Mouse (Mus musculus) limb, embryonic 12.5 days (tissue): ENCODE measurements around the gene Jade2. TPM values are rescaled to one million over a fixed set of nuclear protein-coding genes. Genes with fewer than 3 reads are reported as not detected.

ENCODE experiments used
- ATAC-seq: fragments of 200-750 bp; cut with Nextera tagmentation; 2 replicates; pipeline ENCODE4 v1.8.0; 2017; ENCODE audit warnings: low read depth, moderate TSS enrichment; ENCODE audit not compliant: insufficient number of reproducible peaks, insufficient read depth, low FRiP score, low TSS enrichment
- H3K27ac ChIP-seq: fragments of 300-500 bp; sonication (generic); 2 replicates; pipeline ENCODE4 v1.5.1; 2016; ENCODE audit warnings: mild to moderate bottlenecking, moderate library complexity
- H3K27me3 ChIP-seq: fragments of 300-500 bp; sonication (generic); 2 replicates; pipeline ENCODE4 v1.6.1; 2016; ENCODE audit warnings: mild to moderate bottlenecking, moderate library complexity
- H3K36me3 ChIP-seq: fragments of 300-500 bp; sonication (generic); 2 replicates; pipeline ENCODE4 v1.6.1; 2016; ENCODE audit warnings: mild to moderate bottlenecking, moderate library complexity
- H3K4me1 ChIP-seq: fragments of 300-500 bp; sonication (generic); replicated peaks from 2 replicates; pipeline ENCODE4 v1.6.1; 2016
- H3K4me2 ChIP-seq: fragments of 300-500 bp; sonication (generic); 2 replicates; pipeline ENCODE4 v1.6.1; 2016; ENCODE audit warnings: mild to moderate bottlenecking, moderate library complexity
- H3K4me3 ChIP-seq: fragments of 300-500 bp; sonication (generic); replicated peaks from 2 replicates; pipeline ENCODE4 v1.5.1; 2016; ENCODE audit warnings: mild to moderate bottlenecking
- H3K9ac ChIP-seq: fragments of 300-500 bp; sonication (generic); replicated peaks from 2 replicates; pipeline ENCODE4 v1.6.1; 2016; ENCODE audit warnings: mild to moderate bottlenecking, moderate library complexity
- H3K9me3 ChIP-seq: fragments of 300-500 bp; sonication (generic); 2 replicates; pipeline ENCODE4 v1.6.1; 2016; ENCODE audit warnings: mild to moderate bottlenecking, moderate library complexity
- whole genome bisulfite sequencing: fragments of 180-500 bp; shearing (Covaris S2); methylation state at CpG from one replicate; pipeline ENCODE4 v1.1.7; 2016; 5-methylcytosine and 5-hydroxymethylcytosine counted together
- polyA plus RNA-seq: library from polyadenylated mRNA; unstranded; fragments of >200 nt; fragmentation: Nextera tagmentation; extraction: Ambion mirVana; gene quantifications from 2 replicates; pipeline ENCODE4 v1.2.1, GENCODE M21; 2016

Gene Jade2
- polyA plus RNA-seq, 1 experiment from 2014 or later, result 1.6 TPM

DNA sequence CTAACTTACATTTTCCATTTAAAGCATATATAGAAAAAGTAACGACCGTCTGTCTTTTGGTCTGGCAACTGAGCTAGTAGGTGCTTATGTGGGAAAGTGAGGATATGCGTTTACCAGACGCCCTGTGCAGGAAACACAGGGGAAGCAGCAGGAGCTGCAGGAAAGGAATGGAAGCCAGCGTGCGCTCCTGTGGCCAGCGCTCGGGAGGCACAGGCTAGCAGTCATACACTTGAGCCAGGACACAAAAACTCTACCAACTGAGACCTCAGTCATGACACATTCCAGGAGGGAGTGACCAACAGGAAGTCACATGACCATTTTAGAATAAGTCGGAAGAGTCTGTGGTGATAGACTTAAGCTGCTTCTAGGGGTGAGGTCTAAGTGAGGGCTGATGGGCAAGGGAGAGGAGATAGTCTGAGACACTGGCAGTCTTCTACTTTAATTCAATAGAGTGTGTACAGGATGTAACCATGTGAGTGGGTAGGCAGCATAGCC is 76.6 kb downstream of the Jade2 start:
- Histone ChIP-seq H3K4me1 (no peaks in the 10 kb centered on the region), H3K9me3 (0 out of 2 replicates have a peak, but pooled peaks cover 2% of the 10 kb centered on the region), H3K27ac (no peak overlapping the region), H3K4me3 (no peak overlapping the region), H3K27me3 (no peaks in the 10 kb centered on the region), H3K9ac (no peak overlapping the region), H3K4me2 (no peak overlapping the region), H3K36me3 (peaks cover 76% of the 10 kb centered on the region)
- ATAC-seq, result no peak
- 88% methylated on average over 9 of the region's 9 CpGs for WGBS

- WGBS, result 90% methylated on average over 5 of the region's 5 CpGs
- Histone ChIP-seq H3K4me3 (no peak overlapping the region), H3K9me3 (no peaks in the 10 kb centered on the region), H3K36me3 (peaks cover 49% of the 10 kb centered on the region), H3K27me3 (no peaks in the 10 kb centered on the region), H3K4me2 (no peak overlapping the region), H3K27ac (no peak overlapping the region), H3K4me1 (no peaks in the 10 kb centered on the region), H3K9ac (no peak overlapping the region)
- ATAC-seq, result no peak
These were observed 80.0 kb downstream of the Jade2 start for GRCm38 (mm10) chr11:51777478-51777877.

GRCm38 (mm10) chr11:51775507-51775906 is 81.9 kb downstream of the Jade2 start:
- no peaks in the 10 kb centered on the region for H3K4me1 ChIP-seq
- H3K27me3 ChIP-seq, result no peaks in the 10 kb centered on the region
- 82% methylated on average over 3 of the region's 3 CpGs for WGBS
- H3K27ac ChIP-seq, result no peak overlapping the region
- H3K36me3 ChIP-seq, result peaks cover 29% of the 10 kb centered on the region
- no peak overlapping the region for H3K4me3 ChIP-seq
- H3K9me3 ChIP-seq, result no peaks in the 10 kb centered on the region
- no peak for ATAC-seq
- H3K9ac ChIP-seq, result no peak overlapping the region
- H3K4me2 ChIP-seq, result no peak overlapping the region

DNA sequence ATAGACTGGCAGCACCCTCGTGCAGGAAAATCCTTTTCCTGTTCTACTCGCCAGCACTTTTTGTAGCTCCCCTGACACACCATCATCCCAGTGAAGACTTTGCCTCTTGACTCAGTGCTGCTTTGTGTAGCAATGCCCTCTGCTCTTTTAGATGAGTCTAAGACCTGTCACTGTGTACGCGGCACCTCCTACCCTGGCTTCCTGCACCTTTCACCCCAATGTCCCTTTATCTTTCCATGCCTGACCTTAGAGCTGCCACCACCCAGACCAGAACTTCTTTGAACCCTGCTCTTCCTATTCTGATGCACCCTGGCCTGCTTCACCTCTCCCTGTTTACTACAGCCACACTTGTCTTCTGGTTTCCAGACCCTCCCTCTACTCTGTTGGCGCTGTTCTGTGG is 89.2 kb downstream of the Jade2 start:
- H3K27ac ChIP-seq, result no peak overlapping the region
- H3K4me2 ChIP-seq, result no peak overlapping the region
- H3K9me3 ChIP-seq, result no peaks in the 10 kb centered on the region
- peaks cover 7% of the 10 kb centered on the region for H3K4me1 ChIP-seq
- H3K27me3 ChIP-seq, result no peaks in the 10 kb centered on the region
- no peak for ATAC-seq
- H3K36me3 ChIP-seq, result 0 out of 2 replicates have a peak, but pooled peaks cover 3% of the 10 kb centered on the region
- WGBS, result 70% methylated on average over 5 of the region's 5 CpGs
- no peak overlapping the region for H3K4me3 ChIP-seq
- H3K9ac ChIP-seq, result no peak overlapping the region

- peaks cover 7% of the 10 kb centered on the region for H3K4me1 ChIP-seq
- H3K4me3 ChIP-seq, result no peak overlapping the region
- no peaks in the 10 kb centered on the region for H3K9me3 ChIP-seq
- no peak overlapping the region for H3K27ac ChIP-seq
- 0 out of 2 replicates have a peak, but pooled peaks cover 3% of the 10 kb centered on the region for H3K36me3 ChIP-seq
- no peaks in the 10 kb centered on the region for H3K27me3 ChIP-seq
- ATAC-seq, result no peak
- H3K4me2 ChIP-seq, result no peak overlapping the region
- no peak overlapping the region for H3K9ac ChIP-seq
- WGBS, result 73% methylated on average over 8 of the region's 8 CpGs
These were observed 89.8 kb downstream of the Jade2 start for GRCm38 (mm10) chr11:51767579-51768220.

DNA sequence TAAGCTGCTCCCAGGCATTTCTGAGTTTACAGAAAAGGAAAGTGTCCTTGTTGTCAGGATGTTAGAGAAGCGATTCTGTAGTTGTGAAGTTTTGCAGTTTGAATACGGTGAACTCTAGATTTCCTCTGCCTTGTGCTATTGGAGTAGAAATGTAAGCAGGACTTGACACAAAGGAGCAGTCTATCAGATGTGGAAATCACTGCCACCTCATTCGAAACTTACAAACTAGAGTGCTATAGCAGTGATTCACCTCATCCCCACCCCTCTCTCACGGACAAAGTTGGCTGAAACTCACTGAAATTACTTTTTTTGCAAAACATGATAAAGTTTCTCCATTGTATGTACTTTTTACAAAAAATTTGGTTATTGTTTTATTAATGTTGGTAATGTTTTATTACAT is 92.6 kb downstream of the Jade2 start:
- peaks cover 7% of the 10 kb centered on the region for H3K4me1 ChIP-seq
- H3K27ac ChIP-seq, result no peak overlapping the region
- 0 out of 2 replicates have a peak, but pooled peaks cover 3% of the 10 kb centered on the region for H3K36me3 ChIP-seq
- H3K4me2 ChIP-seq, result peak overlapping the region; percentile 77
- WGBS, result 83% methylated on average over 4 of the region's 4 CpGs
- ATAC-seq, result no peak
- H3K9me3 ChIP-seq, result no peaks in the 10 kb centered on the region
- H3K9ac ChIP-seq, result no peak overlapping the region
- 0 out of 2 replicates have a peak, but pooled peaks cover under 1% of the 10 kb centered on the region for H3K27me3 ChIP-seq
- H3K4me3 ChIP-seq, result no peak overlapping the region

DNA sequence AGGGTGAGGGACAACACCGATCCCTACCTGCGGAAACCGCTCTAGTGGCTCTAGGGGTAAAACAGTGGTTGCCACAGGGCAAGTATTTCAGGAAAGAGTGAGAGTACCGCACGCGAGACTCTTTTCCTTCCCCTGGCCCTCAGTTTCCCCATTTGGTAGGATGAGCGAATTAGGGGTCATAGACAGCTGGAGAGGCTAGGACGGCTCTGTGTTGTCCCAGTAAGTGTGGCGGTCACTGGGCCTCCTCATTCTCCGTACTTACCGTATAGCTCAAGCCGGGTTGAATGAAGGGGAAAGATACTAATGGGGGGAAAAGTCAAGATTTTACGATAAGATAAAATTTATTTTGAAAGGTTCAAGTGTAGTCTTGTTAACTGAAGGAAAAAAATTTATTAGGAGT is 93.5 kb downstream of the Jade2 start:
- H3K4me2 ChIP-seq, result peak overlapping the region; percentile 77
- H3K9me3 ChIP-seq, result no peaks in the 10 kb centered on the region
- H3K36me3 ChIP-seq, result no peaks in the 10 kb centered on the region
- H3K9ac ChIP-seq, result peak overlapping the region; percentile 84
- 7% methylated on average over 13 of the region's 13 CpGs for WGBS
- H3K4me1 ChIP-seq, result peaks cover 7% of the 10 kb centered on the region
- ATAC-seq, result no peak
- H3K4me3 ChIP-seq, result peak overlapping the region; percentile 86
- H3K27ac ChIP-seq, result no peak overlapping the region
- 0 out of 2 replicates have a peak, but pooled peaks cover 4% of the 10 kb centered on the region for H3K27me3 ChIP-seq

Other genes starting within 250 kb of the Jade2 start
- 145 and 149 TPM in 2 replicates for gene Nhp2, start 237.9 kb downstream of the Jade2 start, polyA plus RNA-seq
- gene Rmnd5b, start 221.8 kb downstream of the Jade2 start, polyA plus RNA-seq, result 41.5 and 42.6 TPM in 2 replicates
- gene N4bp3, start 206.8 kb downstream of the Jade2 start, polyA plus RNA-seq, result 28.0 and 29.5 TPM in 2 replicates
- 2.5 and 3.7 TPM in 2 replicates for gene D930048N14Rik, start 206.7 kb downstream of the Jade2 start, polyA plus RNA-seq
- gene 0610009B22Rik, start 168.8 kb downstream of the Jade2 start, polyA plus RNA-seq, result 93.9 and 100 TPM in 2 replicates
- 12.7 and 13.3 TPM in 2 replicates for gene Sec24a, start 94.0 kb downstream of the Jade2 start, polyA plus RNA-seq
- 84.6 and 89.7 TPM in 2 replicates for gene Sar1b, start 94.0 kb downstream of the Jade2 start, polyA plus RNA-seq
- gene Cdkn2aipnl, start 110.0 kb upstream of the Jade2 start, polyA plus RNA-seq, result 107 and 109 TPM in 2 replicates
- 244 and 267 TPM in 2 replicates for gene Ube2b, start 143.1 kb upstream of the Jade2 start, polyA plus RNA-seq
- 13.4 and 15.8 TPM in 2 replicates for gene Cdkl3, start 146.6 kb upstream of the Jade2 start, polyA plus RNA-seq
- 107 and 108 TPM in 2 replicates for gene Ppp2ca, start 241.0 kb upstream of the Jade2 start, polyA plus RNA-seq